Mouse (Mus musculus) liver, postnatal 0 days (tissue): ENCODE measurements around the gene Il12rb1. TPM values are rescaled to one million over a fixed set of nuclear protein-coding genes. Genes with fewer than 3 reads are reported as not detected.

Experiments
- ATAC-seq: fragments of 200-750 bp; cut with Nextera tagmentation; 2 replicates; pipeline ENCODE4 v1.8.0; 2017; ENCODE audit warnings: mild to moderate bottlenecking, moderate library complexity
- DNase-seq: peaks from one replicate; pipeline ENCODE4 v3.0.0-alpha.2; 2016
- H3K27ac ChIP-seq: fragments of 300-500 bp; sonication (generic); 2 replicates; pipeline ENCODE4 v1.5.1; 2014; ENCODE audit warnings: antibody characterized with exemption, moderate library complexity, mild to moderate bottlenecking, low read depth
- H3K27me3 ChIP-seq: fragments of 300-500 bp; sonication (generic); 2 replicates; pipeline ENCODE4 v1.6.1; 2014; ENCODE audit warnings: low read length, control low read depth, mixed read lengths; ENCODE audit not compliant: insufficient read depth
- H3K36me3 ChIP-seq: fragments of 300-500 bp; sonication (generic); replicated peaks from 2 replicates; pipeline ENCODE4 v1.6.1; 2014; ENCODE audit warnings: mild to moderate bottlenecking, control low read depth, low read length, moderate library complexity, mixed read lengths; ENCODE audit not compliant: insufficient read depth
- H3K4me1 ChIP-seq: fragments of 300-500 bp; sonication (generic); 2 replicates; pipeline ENCODE4 v1.6.1; 2014; ENCODE audit warnings: antibody characterized with exemption, mild to moderate bottlenecking, control low read depth; ENCODE audit not compliant: insufficient read depth
- H3K4me2 ChIP-seq: fragments of 300-500 bp; sonication (generic); 2 replicates; pipeline ENCODE4 v1.6.1; 2014; ENCODE audit warnings: low read depth, mild to moderate bottlenecking, low read length, moderate library complexity, mixed read lengths
- H3K4me3 ChIP-seq: fragments of 300-500 bp; sonication (generic); 2 replicates; pipeline ENCODE4 v1.5.1; 2014; ENCODE audit warnings: low read depth, low read length
- H3K9ac ChIP-seq: fragments of 300-500 bp; sonication (generic); replicated peaks from 2 replicates; pipeline ENCODE4 v1.6.1; 2014; ENCODE audit warnings: mild to moderate bottlenecking, moderate library complexity
- H3K9me3 ChIP-seq: fragments of 300-500 bp; sonication (generic); 2 replicates; pipeline ENCODE4 v1.6.1; 2016; ENCODE audit warnings: mild to moderate bottlenecking, control low read depth, low read length, mixed read lengths
- CTCF ChIP-seq: sonication (generic); IDR thresholded peaks from 2 replicates; pipeline ENCODE4 v1.5.1; 2016; ENCODE audit warnings: antibody characterized with exemption, low read depth
- EP300 ChIP-seq: IDR thresholded peaks from 2 replicates; pipeline ENCODE4 v1.6.1; 2016; ENCODE audit warnings: antibody characterized with exemption, low read depth, mild to moderate bottlenecking
- WGBS: fragments of 180-500 bp; shearing (Covaris S2); extraction: QIAGEN DNeasy Blood & Tissue Kit; methylation state at CpG from one replicate; pipeline ENCODE4 v1.1.7; 2014; ENCODE audit not compliant: insufficient replicate concordance; 5-methylcytosine and 5-hydroxymethylcytosine counted together
- polyA plus RNA-seq: library from polyadenylated mRNA; unstranded; fragments of >200 nt; fragmentation: Nextera tagmentation; extraction: Ambion mirVana; gene quantifications from 2 replicates; pipeline ENCODE4 v1.2.1, GENCODE M21; 2015

The Il12rb1 gene
- polyA plus RNA-seq, 1 experiment from 2014 or later: 0.25 TPM

DNA sequence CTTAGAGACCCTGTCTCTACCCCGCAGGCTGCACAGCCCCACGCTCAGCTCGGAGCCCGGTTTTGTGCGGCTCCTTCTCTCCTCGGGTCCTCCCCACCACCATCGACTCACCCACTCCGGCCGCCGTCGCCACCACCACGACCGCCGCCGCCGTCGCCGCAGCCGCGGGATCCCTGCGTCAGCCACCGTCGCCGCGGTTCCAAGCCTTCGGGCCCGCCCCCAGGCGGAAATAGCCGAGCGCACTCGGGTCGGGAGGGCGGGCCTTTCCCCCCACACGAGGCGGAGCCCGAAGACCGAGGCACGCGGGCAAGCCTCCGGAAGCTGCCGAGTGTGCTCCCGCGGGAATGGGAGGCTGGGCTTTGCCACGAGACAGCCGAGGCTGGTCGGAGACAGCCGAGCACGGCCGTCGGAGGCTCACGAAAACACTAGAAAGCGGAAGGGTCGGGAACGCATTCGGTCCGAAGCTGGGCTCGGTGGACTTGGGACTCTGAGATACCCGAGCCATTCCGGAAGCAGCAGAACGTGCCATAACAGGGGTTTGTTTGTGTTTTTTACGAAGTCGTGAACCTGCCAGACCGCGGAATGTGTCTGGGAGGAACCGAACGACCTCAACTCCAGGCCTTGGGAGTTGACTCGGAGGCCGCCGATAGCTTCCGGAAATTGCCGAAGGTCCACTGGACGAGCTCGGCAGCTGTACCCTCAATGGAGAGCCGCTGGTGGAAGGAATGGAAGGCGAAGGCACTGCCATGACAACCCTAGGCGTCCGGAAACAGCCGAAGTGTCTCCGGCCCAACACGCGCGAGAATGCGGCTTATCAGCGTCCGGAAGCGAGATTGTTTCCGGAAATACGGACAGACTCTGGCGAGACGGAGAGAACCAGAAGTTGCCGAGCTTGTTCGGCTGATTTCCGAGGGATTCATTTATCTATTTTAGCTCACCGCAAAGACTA is 31.5 kb upstream of the Il12rb1 start, which contains the start of gene Pik3r2:
Gene Pik3r2 (minus strand): TSS at position 218 of the 949 bp plus-strand sequence.
- under 1% methylated on average over 91 of the region's 94 CpGs for WGBS
- Histone ChIP-seq H3K9ac (peak within 1 kb of the TSS; percentile 88), H3K27ac (peak within 1 kb of the TSS; percentile 98), H3K36me3 (peaks cover 40% of the 10 kb centered on the region), H3K4me1 (peaks cover 38% of the 10 kb centered on the region), H3K4me2 (peak within 1 kb of the TSS; percentile 99), H3K27me3 (no peaks in the 10 kb centered on the region), H3K9me3 (no peaks in the 10 kb centered on the region), H3K4me3 (peak within 1 kb of the TSS; percentile 63)
- ATAC-seq (peak; percentile 93), DNase-seq (peak; percentile 97)
- TF ChIP-seq EP300: peak; percentile 54
- TF ChIP-seq CTCF: no peak

DNA sequence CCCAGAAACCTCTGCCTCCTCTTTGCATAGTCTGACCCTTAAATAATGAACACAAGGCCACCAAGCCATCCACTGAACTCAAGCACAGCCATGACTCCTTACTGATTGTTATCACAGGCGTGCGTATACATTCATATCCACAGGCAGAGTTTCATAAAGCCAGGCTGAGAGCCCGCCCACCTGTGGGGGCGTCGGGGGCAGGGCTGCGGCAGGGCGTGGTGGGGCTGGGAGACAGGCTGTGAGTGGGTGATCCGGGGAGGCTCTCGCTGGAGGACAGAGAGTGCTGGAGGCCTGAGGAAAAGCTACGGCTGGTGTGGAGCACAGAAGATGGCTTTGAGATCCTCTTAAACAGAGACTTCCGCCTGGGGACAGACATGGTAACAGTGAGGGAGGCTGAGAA is 28.2 kb upstream of the Il12rb1 start:
- DNase-seq: no peak
- H3K4me3 ChIP-seq: no peak overlapping the region
- TF ChIP-seq CTCF: no peak
- TF ChIP-seq EP300: no peak
- no peak for ATAC-seq
- peaks cover 59% of the 10 kb centered on the region for H3K36me3 ChIP-seq
- H3K27me3 ChIP-seq: no peaks in the 10 kb centered on the region
- H3K4me2 ChIP-seq: no peak overlapping the region
- no peak overlapping the region for H3K9ac ChIP-seq
- H3K4me1 ChIP-seq: peaks cover 25% of the 10 kb centered on the region
- no peaks in the 10 kb centered on the region for H3K9me3 ChIP-seq
- 65% methylated on average over 11 of the region's 11 CpGs for WGBS
- H3K27ac ChIP-seq: no peak overlapping the region

DNA sequence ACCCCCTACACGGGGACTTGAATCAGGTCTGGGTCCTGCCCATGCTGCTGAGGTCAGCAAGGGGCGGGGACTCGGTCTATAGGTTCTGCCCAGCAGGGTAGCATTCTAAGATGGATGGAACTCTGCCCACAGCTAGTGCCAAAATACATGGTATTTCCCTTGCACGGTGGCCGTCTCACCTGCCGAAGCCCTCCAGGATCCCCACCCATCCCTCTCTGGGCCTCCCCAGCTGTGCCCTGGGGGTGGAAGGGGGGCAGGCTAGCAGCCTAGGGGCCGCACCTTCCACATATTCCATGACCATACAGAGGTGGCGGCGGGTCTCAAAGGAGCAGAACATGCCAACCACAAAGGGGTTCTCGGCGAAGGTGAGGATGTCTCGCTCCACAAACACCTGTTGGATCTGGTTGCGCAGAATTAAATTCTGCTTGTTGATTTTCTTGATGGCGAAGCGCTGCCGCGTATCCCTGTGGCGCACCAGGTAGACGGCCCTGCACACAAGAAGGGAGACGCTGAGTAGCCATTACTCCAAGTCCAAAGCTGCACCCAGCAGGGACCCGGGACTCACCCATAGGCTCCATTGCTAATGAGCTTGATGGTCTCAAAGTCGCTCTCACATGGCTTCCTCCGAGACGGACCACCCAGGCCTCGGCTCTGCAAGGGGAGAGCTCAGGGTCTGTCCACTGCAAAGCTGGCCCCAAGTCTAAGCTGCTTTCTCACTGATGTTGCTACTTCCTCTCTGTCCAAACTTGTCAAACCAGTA is 21.8 kb upstream of the Il12rb1 start:
- Histone ChIP-seq H3K4me1 (peaks cover 15% of the 10 kb centered on the region), H3K4me2 (no peak overlapping the region), H3K27ac (no peak overlapping the region), H3K27me3 (no peaks in the 10 kb centered on the region), H3K9me3 (no peaks in the 10 kb centered on the region), H3K9ac (no peak overlapping the region), H3K36me3 (peaks cover 77% of the 10 kb centered on the region), H3K4me3 (no peak overlapping the region)
- ATAC-seq: no peak
- 90% methylated on average over 25 of the region's 25 CpGs for WGBS
- TF ChIP-seq EP300 (no peak), CTCF (no peak)
- DNase-seq: no peak

DNA sequence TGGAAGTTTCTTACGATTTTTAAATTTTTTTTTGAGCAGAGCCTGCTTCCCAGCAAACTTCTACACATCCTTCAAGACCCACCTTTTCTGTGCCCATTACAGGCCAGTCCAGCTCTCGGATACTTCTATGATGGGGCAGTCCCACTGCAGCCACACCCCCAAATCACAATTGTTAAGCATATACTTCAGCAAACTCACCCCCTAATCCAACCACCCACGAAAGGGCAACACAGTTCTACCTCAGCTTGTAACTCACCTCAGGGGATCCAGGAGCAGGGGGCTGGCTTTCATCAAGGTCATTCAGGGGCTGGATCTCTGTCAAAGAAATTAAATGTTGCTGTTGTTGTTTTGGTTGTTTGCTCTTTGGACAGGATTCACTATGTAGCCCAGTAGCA is 21.2 kb upstream of the Il12rb1 start:
- DNase-seq: no peak
- WGBS: 79% methylated on average over 3 of the region's 3 CpGs
- no peak overlapping the region for H3K27ac ChIP-seq
- H3K9ac ChIP-seq: no peak overlapping the region
- no peak for ATAC-seq
- no peak overlapping the region for H3K4me2 ChIP-seq
- no peak overlapping the region for H3K4me3 ChIP-seq
- peaks cover 21% of the 10 kb centered on the region for H3K4me1 ChIP-seq
- no peaks in the 10 kb centered on the region for H3K9me3 ChIP-seq
- H3K36me3 ChIP-seq: peaks cover 71% of the 10 kb centered on the region
- no peaks in the 10 kb centered on the region for H3K27me3 ChIP-seq
- TF ChIP-seq EP300: no peak
- TF ChIP-seq CTCF: no peak

DNA sequence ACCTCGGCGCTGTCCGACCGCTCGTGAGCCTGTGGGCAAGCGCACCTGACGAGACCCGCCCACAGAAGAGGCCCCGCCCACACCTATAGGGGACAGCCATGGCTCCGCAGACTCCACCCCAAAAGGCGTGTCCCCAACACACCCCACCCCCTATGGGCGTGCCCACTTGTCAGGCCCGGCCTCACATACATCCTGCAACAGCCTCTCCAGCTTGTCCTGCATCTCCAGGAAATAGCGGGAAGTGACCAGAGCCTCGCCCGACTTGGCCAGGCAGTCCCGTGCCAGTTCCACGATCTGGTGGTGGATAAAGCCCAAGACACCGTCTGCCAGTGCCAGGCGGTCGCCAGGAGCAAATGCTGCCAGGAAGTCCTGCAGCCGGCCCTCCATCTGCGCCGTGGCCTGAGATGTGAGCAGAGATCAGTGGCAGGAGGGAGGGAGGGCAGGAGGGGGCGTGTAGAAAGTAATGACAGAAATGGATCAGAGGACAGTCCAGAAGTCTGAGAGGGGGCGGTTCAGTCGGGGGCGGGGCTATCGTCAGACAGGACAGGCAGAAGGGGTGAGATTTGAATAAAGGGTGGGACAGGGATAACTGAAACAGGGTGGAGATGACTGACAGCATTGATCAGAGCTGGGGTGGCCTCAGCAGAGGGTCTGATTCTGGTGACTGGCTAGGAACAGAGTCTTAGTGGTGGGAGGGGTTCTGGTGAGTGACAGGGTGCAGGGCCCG is 20.1 kb upstream of the Il12rb1 start:
- Histone ChIP-seq H3K9me3 (no peaks in the 10 kb centered on the region), H3K27ac (no peak overlapping the region), H3K27me3 (no peaks in the 10 kb centered on the region), H3K4me1 (peaks cover 31% of the 10 kb centered on the region), H3K9ac (no peak overlapping the region), H3K4me2 (no peak overlapping the region), H3K36me3 (peaks cover 66% of the 10 kb centered on the region), H3K4me3 (no peak overlapping the region)
- no peak for TF ChIP-seq EP300
- TF ChIP-seq CTCF: no peak
- DNase-seq (peak; percentile 80), ATAC-seq (peak; percentile 19; the same call in 1 of the 2 replicates)
- WGBS: 59% methylated on average over 30 of the region's 30 CpGs

DNA sequence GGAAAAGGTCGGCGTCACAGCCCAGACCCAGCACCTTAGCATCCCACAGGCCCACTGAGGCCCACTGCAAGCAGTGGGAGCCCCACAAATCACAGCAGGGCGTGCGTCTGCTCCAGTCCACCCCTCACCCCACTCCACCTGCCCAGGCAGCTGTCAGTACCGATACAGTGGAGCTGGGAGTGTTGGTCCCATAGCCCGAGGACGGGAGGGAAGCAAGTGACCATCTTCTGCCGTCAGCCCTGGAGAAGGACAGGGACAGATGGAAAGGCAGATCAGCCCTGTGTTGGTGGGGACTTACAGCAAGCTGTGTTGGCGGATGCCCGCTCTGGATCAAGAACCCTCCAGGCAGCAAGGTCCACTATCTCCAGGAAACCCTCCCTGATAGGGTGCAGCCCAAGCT is 19.2 kb upstream of the Il12rb1 start:
- WGBS: 88% methylated on average over 10 of the region's 10 CpGs
- TF ChIP-seq CTCF (no peak), EP300 (no peak)
- H3K27me3 ChIP-seq: no peaks in the 10 kb centered on the region
- peaks cover 56% of the 10 kb centered on the region for H3K36me3 ChIP-seq
- H3K9ac ChIP-seq: no peak overlapping the region
- ATAC-seq (no peak), DNase-seq (no peak)
- H3K4me1 ChIP-seq: peaks cover 34% of the 10 kb centered on the region
- H3K27ac ChIP-seq: no peak overlapping the region
- no peaks in the 10 kb centered on the region for H3K9me3 ChIP-seq
- no peak overlapping the region for H3K4me3 ChIP-seq
- H3K4me2 ChIP-seq: no peak overlapping the region
